Mouse (Mus musculus): Measurements from ENCODE around the gene H2al1f. TPM values are rescaled to one million over a fixed set of nuclear protein-coding genes. Genes with fewer than 3 reads are reported as not detected.
A peak's percentile ranks its signal among the peaks of the same experiment; 100 is the strongest.
"Not testable (repeated sequence)": the region's sequence is repeated elsewhere in the genome, so short reads cannot be mapped to it uniquely, and the experiment has no call there.

The H2al1f gene
- polyA plus RNA-seq (2012; rRNA removed), result not detected in 2 replicates
- not detected in 2 replicates for polyA plus RNA-seq (2014; fragmentation: Nextera tagmentation; extraction: Ambion mirVana)

DNA sequence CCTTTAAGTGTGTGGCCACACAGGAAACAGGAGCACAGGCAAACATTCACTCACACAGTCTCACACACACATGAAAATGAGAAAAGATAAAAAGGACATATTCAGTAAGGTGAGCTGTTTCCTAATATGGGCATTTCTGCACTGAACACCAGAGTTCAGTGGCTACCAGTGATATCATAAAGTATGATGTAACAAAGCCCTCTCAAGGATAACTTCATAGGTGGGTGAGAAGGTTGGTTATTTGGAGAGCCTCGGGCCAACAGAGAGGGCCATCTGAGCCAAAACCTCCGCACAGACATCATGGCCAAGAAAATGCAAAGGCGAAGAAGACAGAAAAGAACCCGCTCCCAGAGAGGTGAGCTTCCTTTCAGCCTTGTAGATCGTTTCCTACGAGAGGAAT is at the start of gene H2al1f:
Gene H2al1f, plus strand, starts transcription at position 301 of the 400 bp plus-strand sequence.
- not testable (repeated sequence) for H3K4me3 ChIP-seq (replicated peaks; ENCODE audit: low read length); H3K9me3 ChIP-seq (ENCODE audit: control insufficient read depth, low read length); DNase-seq (ENCODE audit: low spot score); H3K27me3 ChIP-seq (ENCODE audit: control insufficient read depth, insufficient read depth, low read length); H3K27ac ChIP-seq (replicated peaks; ENCODE audit: low read depth, low read length); ATAC-seq (ENCODE audit: low FRiP score, low read depth); H3K4me2 ChIP-seq (replicated peaks; ENCODE audit: low read depth, low read length, severe bottlenecking); H3K36me3 ChIP-seq (ENCODE audit: control insufficient read depth, insufficient read depth, low read length); H3K9ac ChIP-seq (ENCODE audit: low read depth, low read length, severe bottlenecking); H3K4me1 ChIP-seq (ENCODE audit: control insufficient read depth, insufficient read depth, low read length)
- no CpG with 5 or more reads among the region's 6 CpGs for WGBS

DNA sequence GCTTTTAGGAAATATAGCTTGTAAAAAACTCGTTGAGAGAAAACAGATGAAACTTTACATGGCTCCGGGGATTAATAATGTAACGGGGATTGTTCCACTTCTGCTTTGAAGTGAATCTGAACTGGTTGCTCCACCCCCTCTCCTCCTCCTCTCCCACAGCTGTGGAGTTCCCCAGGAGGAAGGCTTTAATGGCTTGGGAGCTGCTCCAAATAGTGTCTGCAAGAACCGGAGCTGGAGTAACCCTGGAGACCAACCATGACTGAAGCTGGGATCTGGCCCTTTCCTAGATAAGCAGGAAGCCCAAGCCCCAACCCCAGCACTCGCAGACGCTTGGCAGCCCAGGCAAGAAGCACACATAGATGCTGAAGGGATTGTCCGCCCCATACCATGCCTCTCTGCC is 47.2 kb upstream of the H2al1f start:
- no peak overlapping the region for H3K27ac ChIP-seq (replicated peaks; ENCODE audit: low read depth, low read length)
- peak; percentile 70 for DNase-seq (ENCODE audit: low spot score)
- no peaks in the 10 kb centered on the region for H3K27me3 ChIP-seq (ENCODE audit: control insufficient read depth, insufficient read depth, low read length)
- H3K4me2 ChIP-seq (replicated peaks; ENCODE audit: low read depth, low read length, severe bottlenecking), result no peak overlapping the region
- peak; percentile 89 for ATAC-seq (ENCODE audit: low FRiP score, low read depth)
- no peak overlapping the region for H3K4me3 ChIP-seq (replicated peaks; ENCODE audit: low read length)
- no peaks in the 10 kb centered on the region for H3K9me3 ChIP-seq (ENCODE audit: control insufficient read depth, low read length)
- no peak for TF ChIP-seq POLR2A (IDR thresholded peaks at IDR 0.05; ENCODE audit: borderline replicate concordance, extremely low read depth, insufficient read depth, insufficient read length)
- H3K36me3 ChIP-seq (ENCODE audit: control insufficient read depth, insufficient read depth, low read length), result no peaks in the 10 kb centered on the region
- H3K4me1 ChIP-seq (ENCODE audit: control insufficient read depth, insufficient read depth, low read length), result peaks cover 5% of the 10 kb centered on the region; the same call in 1 of the 2 replicates
- no peak overlapping the region for H3K9ac ChIP-seq (ENCODE audit: low read depth, low read length, severe bottlenecking)
- WGBS, result 29% methylated on average over 7 of the region's 7 CpGs

GRCm38 (mm10) chrX:11269074-11269473 is 45.9 kb upstream of the H2al1f start:
- H3K27ac ChIP-seq (replicated peaks; ENCODE audit: low read depth, low read length), result no peak overlapping the region
- H3K9me3 ChIP-seq (ENCODE audit: control insufficient read depth, low read length), result no peaks in the 10 kb centered on the region
- peaks cover 5% of the 10 kb centered on the region; the same call in 1 of the 2 replicates for H3K4me1 ChIP-seq (ENCODE audit: control insufficient read depth, insufficient read depth, low read length)
- no peak for ATAC-seq (ENCODE audit: low FRiP score, low read depth)
- no peaks in the 10 kb centered on the region for H3K27me3 ChIP-seq (ENCODE audit: control insufficient read depth, insufficient read depth, low read length)
- H3K4me2 ChIP-seq (replicated peaks; ENCODE audit: low read depth, low read length, severe bottlenecking), result no peak overlapping the region
- no peaks in the 10 kb centered on the region for H3K36me3 ChIP-seq (ENCODE audit: control insufficient read depth, insufficient read depth, low read length)
- TF ChIP-seq POLR2A (IDR thresholded peaks at IDR 0.05; ENCODE audit: borderline replicate concordance, extremely low read depth, insufficient read depth, insufficient read length), result no peak
- H3K9ac ChIP-seq (ENCODE audit: low read depth, low read length, severe bottlenecking), result no peak overlapping the region
- no peak overlapping the region for H3K4me3 ChIP-seq (replicated peaks; ENCODE audit: low read length)
- WGBS, result 92% methylated on average over 3 of the region's 3 CpGs
- DNase-seq (ENCODE audit: low spot score), result no peak

DNA sequence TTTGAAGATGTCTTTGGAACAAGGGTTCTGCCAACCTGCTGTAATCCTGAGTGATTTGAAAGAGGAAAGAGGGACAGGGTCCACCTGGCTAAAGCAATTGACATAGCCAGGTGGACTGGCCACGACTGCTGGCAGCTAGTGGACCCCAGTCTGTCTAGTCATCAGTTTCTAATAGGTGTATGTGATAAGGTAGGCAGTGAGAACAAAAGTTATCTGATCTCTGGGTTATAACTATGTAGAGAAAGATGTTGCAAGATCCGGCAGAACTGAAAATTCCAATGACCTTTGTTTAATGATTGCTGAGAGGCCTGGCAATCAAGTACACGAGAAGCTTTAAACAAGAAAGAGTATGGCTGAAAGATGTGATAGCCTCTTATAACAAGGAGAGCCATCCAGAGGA is 41.8 kb upstream of the H2al1f start:
- no peaks in the 10 kb centered on the region for H3K9me3 ChIP-seq (ENCODE audit: control insufficient read depth, low read length)
- no peaks in the 10 kb centered on the region for H3K36me3 ChIP-seq (ENCODE audit: control insufficient read depth, insufficient read depth, low read length)
- ATAC-seq (ENCODE audit: low FRiP score, low read depth) (no peak), DNase-seq (ENCODE audit: low spot score) (no peak)
- H3K4me1 ChIP-seq (ENCODE audit: control insufficient read depth, insufficient read depth, low read length), result peaks cover under 1% of the 10 kb centered on the region; the same call in 1 of the 2 replicates
- TF ChIP-seq POLR2A (IDR thresholded peaks at IDR 0.05; ENCODE audit: borderline replicate concordance, extremely low read depth, insufficient read depth, insufficient read length), result no peak
- no peak overlapping the region for H3K9ac ChIP-seq (ENCODE audit: low read depth, low read length, severe bottlenecking)
- no peaks in the 10 kb centered on the region for H3K27me3 ChIP-seq (ENCODE audit: control insufficient read depth, insufficient read depth, low read length)
- no peak overlapping the region for H3K4me3 ChIP-seq (replicated peaks; ENCODE audit: low read length)
- H3K27ac ChIP-seq (replicated peaks; ENCODE audit: low read depth, low read length), result no peak overlapping the region
- no peak overlapping the region for H3K4me2 ChIP-seq (replicated peaks; ENCODE audit: low read depth, low read length, severe bottlenecking)
- WGBS, result 86% methylated on average over 3 of the region's 3 CpGs

GRCm38 (mm10) chrX:11277083-11277482 is 37.9 kb upstream of the H2al1f start:
- Histone ChIP-seq H3K27me3 (ENCODE audit: control insufficient read depth, insufficient read depth, low read length) (no peaks in the 10 kb centered on the region), H3K4me1 (ENCODE audit: control insufficient read depth, insufficient read depth, low read length) (no peaks in the 10 kb centered on the region), H3K9me3 (ENCODE audit: control insufficient read depth, low read length) (no peaks in the 10 kb centered on the region), H3K4me3 (replicated peaks; ENCODE audit: low read length) (no peak overlapping the region), H3K27ac (replicated peaks; ENCODE audit: low read depth, low read length) (no peak overlapping the region), H3K9ac (ENCODE audit: low read depth, low read length, severe bottlenecking) (no peak overlapping the region), H3K36me3 (ENCODE audit: control insufficient read depth, insufficient read depth, low read length) (no peaks in the 10 kb centered on the region), H3K4me2 (replicated peaks; ENCODE audit: low read depth, low read length, severe bottlenecking) (no peak overlapping the region)
- ATAC-seq (ENCODE audit: low FRiP score, low read depth) (no peak), DNase-seq (ENCODE audit: low spot score) (no peak)
- 73% methylated on average over 6 of the region's 6 CpGs for WGBS
- TF ChIP-seq POLR2A (IDR thresholded peaks at IDR 0.05; ENCODE audit: borderline replicate concordance, extremely low read depth, insufficient read depth, insufficient read length), result no peak

GRCm38 (mm10) chrX:11280741-11281140 is 34.2 kb upstream of the H2al1f start:
- no peak for TF ChIP-seq POLR2A (IDR thresholded peaks at IDR 0.05; ENCODE audit: borderline replicate concordance, extremely low read depth, insufficient read depth, insufficient read length)
- Histone ChIP-seq H3K4me3 (replicated peaks; ENCODE audit: low read length) (no peak overlapping the region), H3K9me3 (ENCODE audit: control insufficient read depth, low read length) (no peaks in the 10 kb centered on the region), H3K4me1 (ENCODE audit: control insufficient read depth, insufficient read depth, low read length) (no peaks in the 10 kb centered on the region), H3K9ac (ENCODE audit: low read depth, low read length, severe bottlenecking) (no peak overlapping the region), H3K36me3 (ENCODE audit: control insufficient read depth, insufficient read depth, low read length) (no peaks in the 10 kb centered on the region), H3K27me3 (ENCODE audit: control insufficient read depth, insufficient read depth, low read length) (no peaks in the 10 kb centered on the region), H3K4me2 (replicated peaks; ENCODE audit: low read depth, low read length, severe bottlenecking) (no peak overlapping the region), H3K27ac (replicated peaks; ENCODE audit: low read depth, low read length) (no peak overlapping the region)
- ATAC-seq (ENCODE audit: low FRiP score, low read depth) (no peak), DNase-seq (ENCODE audit: low spot score) (no peak)
- WGBS, result 67% methylated on average over 2 of the region's 2 CpGs

Measured in limb, embryonic 14.5 days (tissue).